Mouse (Mus musculus) lung, postnatal 0 days (tissue): Measurements from ENCODE around the gene Pced1b.

Source experiments
- CTCF ChIP-seq: IDR thresholded peaks from 2 replicates; pipeline ENCODE4 v1.5.1; 2016; ENCODE audit warnings: antibody characterized with exemption, mild to moderate bottlenecking
- EP300 ChIP-seq: IDR thresholded peaks from 2 replicates; pipeline ENCODE4 v1.6.1; 2016; ENCODE audit warnings: antibody characterized with exemption, mild to moderate bottlenecking, control low read depth

- TF ChIP-seq CTCF (no peak), EP300 (no peak)
Measured at GRCm38 (mm10) chr15:97245392-97245791, 1.5 kb upstream of the Pced1b start.
